Mouse (Mus musculus) megakaryocyte, embryonic 14.5 days (primary cell): Measurements from ENCODE around the gene Dkk3.

ENCODE experiments used
- FLI1 ChIP-seq: IDR thresholded peaks from 2 replicates; pipeline ENCODE4 v1.6.1; 2012; ENCODE audit warnings: low read length, inconsistent platforms, mixed read lengths
- GATA1 ChIP-seq: IDR thresholded peaks from 3 replicates; pipeline ENCODE4 v1.6.1; 2012; ENCODE audit warnings: mixed read lengths, low read length, inconsistent platforms, borderline replicate concordance

DNA sequence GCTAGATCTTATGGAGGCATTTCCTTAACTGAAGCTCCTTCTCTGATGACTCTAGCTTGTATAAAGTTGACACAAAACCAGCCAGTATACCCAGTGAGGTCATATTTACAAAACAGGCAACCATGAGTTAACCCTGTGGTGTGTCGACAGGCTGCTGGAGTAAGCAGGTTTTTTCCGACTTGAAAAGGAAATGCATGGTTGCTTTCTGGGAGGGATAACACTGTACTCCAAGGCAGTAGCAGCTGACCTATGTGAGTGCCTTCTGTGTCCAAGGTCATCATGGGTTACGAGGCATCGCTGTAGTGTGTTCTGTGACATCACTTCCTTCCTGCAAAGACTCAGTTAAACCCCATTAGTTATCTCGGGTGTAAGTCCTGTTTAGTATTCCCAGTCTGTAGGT lies 55.9 kb downstream of the Dkk3 start:
- TF ChIP-seq GATA1 = no peak
- no peak for TF ChIP-seq FLI1
